Mouse (Mus musculus) stomach, postnatal 0 days (tissue): ENCODE measurements at regions not wholly inside any gene's neighbourhood (a gene's known extent, or its start where the extent isn't known, plus 50 kb on each side); places are given as distances from the start of the nearest gene placed in this dataset.

Source experiments
- ATAC-seq: fragments of 200-750 bp; cut with Nextera tagmentation; 2 replicates; pipeline ENCODE4 v1.8.0; 2017; ENCODE audit not compliant: low FRiP score, low TSS enrichment
- DNase-seq: peaks from one replicate; pipeline ENCODE4 v3.0.0-alpha.2; 2016; ENCODE audit warnings: low spot score
- H3K27ac ChIP-seq: fragments of 300-500 bp; sonication (generic); replicated peaks from 2 replicates; pipeline ENCODE4 v1.5.1; 2014; ENCODE audit warnings: mild to moderate bottlenecking, control low read depth
- H3K27me3 ChIP-seq: fragments of 300-500 bp; sonication (generic); 2 replicates; pipeline ENCODE4 v1.6.1; 2014; ENCODE audit warnings: low read length; ENCODE audit not compliant: control insufficient read depth, insufficient read depth
- H3K36me3 ChIP-seq: fragments of 300-500 bp; sonication (generic); 2 replicates; pipeline ENCODE4 v1.6.1; 2014; ENCODE audit warnings: low read length, mixed read lengths; ENCODE audit not compliant: control insufficient read depth, insufficient read depth
- H3K4me1 ChIP-seq: fragments of 300-500 bp; sonication (generic); replicated peaks from 2 replicates; pipeline ENCODE4 v1.6.1; 2014; ENCODE audit warnings: antibody characterized with exemption; ENCODE audit not compliant: control insufficient read depth, insufficient read depth
- H3K4me2 ChIP-seq: fragments of 300-500 bp; sonication (generic); replicated peaks from 2 replicates; pipeline ENCODE4 v1.6.1; 2014; ENCODE audit warnings: low read depth, mild to moderate bottlenecking, control low read depth, moderate library complexity
- H3K4me3 ChIP-seq: fragments of 300-500 bp; sonication (generic); 2 replicates; pipeline ENCODE4 v1.5.1; 2014; ENCODE audit warnings: low read depth, low read length, control low read depth
- H3K9ac ChIP-seq: fragments of 300-500 bp; sonication (generic); 2 replicates; pipeline ENCODE4 v1.6.1; 2014; ENCODE audit warnings: mild to moderate bottlenecking, low read length, control low read depth, mixed read lengths
- H3K9me3 ChIP-seq: fragments of 300-500 bp; sonication (generic); 2 replicates; pipeline ENCODE4 v1.6.1; 2016; ENCODE audit warnings: low read length; ENCODE audit not compliant: control insufficient read depth
- CTCF ChIP-seq: IDR thresholded peaks from 2 replicates; pipeline ENCODE4 v1.5.1; 2016; ENCODE audit warnings: antibody characterized with exemption, low read depth, mild to moderate bottlenecking, moderate library complexity
- EP300 ChIP-seq: optimal IDR thresholded peaks from 2 replicates; pipeline ENCODE3; 2016; ENCODE audit warnings: antibody characterized with exemption
- WGBS: fragments of 180-500 bp; shearing (Covaris S2); extraction: QIAGEN DNeasy Blood & Tissue Kit; methylation state at CpG from one replicate; pipeline ENCODE4 v1.1.7; 2014; 5-methylcytosine and 5-hydroxymethylcytosine counted together

GRCm38 (mm10) chr12:113257243-113257642 lies 71.5 kb downstream of the Tmem121 start:
- Histone ChIP-seq H3K4me3 (no peak overlapping the region), H3K9me3 (no peaks in the 10 kb centered on the region), H3K4me1 (no peaks in the 10 kb centered on the region), H3K9ac (no peak overlapping the region), H3K27me3 (no peaks in the 10 kb centered on the region), H3K27ac (no peak overlapping the region), H3K36me3 (no peaks in the 10 kb centered on the region), H3K4me2 (no peak overlapping the region)
- TF ChIP-seq EP300 = no peak
- no peak for TF ChIP-seq CTCF
- ATAC-seq = no peak
- 64% methylated on average over 2 of the region's 2 CpGs for WGBS
- DNase-seq = no peak

GRCm38 (mm10) chr12:113259476-113259875 lies 73.7 kb downstream of the Tmem121 start:
- H3K4me1 ChIP-seq = no peaks in the 10 kb centered on the region
- H3K27ac ChIP-seq = no peak overlapping the region
- H3K36me3 ChIP-seq = no peaks in the 10 kb centered on the region
- 75% methylated on average over 3 of the region's 3 CpGs for WGBS
- TF ChIP-seq EP300 = no peak
- TF ChIP-seq CTCF = no peak
- no peak overlapping the region for H3K9ac ChIP-seq
- no peak for DNase-seq
- no peaks in the 10 kb centered on the region for H3K27me3 ChIP-seq
- no peaks in the 10 kb centered on the region for H3K9me3 ChIP-seq
- H3K4me2 ChIP-seq = no peak overlapping the region
- H3K4me3 ChIP-seq = no peak overlapping the region
- no peak for ATAC-seq

DNA sequence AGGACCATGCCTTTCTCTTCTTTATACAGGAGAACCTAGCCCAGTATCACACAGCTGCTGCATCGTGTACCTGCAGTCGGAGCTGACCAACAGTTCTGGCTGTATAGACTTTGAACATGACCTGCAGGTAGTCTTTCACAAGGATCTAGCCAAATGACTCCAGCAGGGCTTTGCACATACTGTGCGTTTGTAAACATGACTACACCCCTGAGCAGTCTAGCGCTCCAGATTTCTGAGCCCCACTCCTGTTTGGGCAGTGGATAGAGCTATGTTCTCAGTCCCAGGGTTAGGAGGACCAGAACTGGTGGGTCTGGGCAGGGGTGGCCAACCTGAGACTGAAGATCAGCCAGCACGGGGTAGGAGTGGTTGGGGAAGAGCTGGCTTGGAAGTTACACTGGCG lies 74.6 kb downstream of the Tmem121 start:
- H3K36me3 ChIP-seq = no peaks in the 10 kb centered on the region
- no peak for DNase-seq
- no peak overlapping the region for H3K4me2 ChIP-seq
- no peak overlapping the region for H3K4me3 ChIP-seq
- no peak for ATAC-seq
- no peak overlapping the region for H3K9ac ChIP-seq
- no peak overlapping the region for H3K27ac ChIP-seq
- no peaks in the 10 kb centered on the region for H3K4me1 ChIP-seq
- WGBS = 79% methylated on average over 6 of the region's 6 CpGs
- no peaks in the 10 kb centered on the region for H3K27me3 ChIP-seq
- no peaks in the 10 kb centered on the region for H3K9me3 ChIP-seq
- TF ChIP-seq EP300 = no peak
- TF ChIP-seq CTCF = no peak

GRCm38 (mm10) chr12:113275934-113276333 lies 90.2 kb downstream of the Tmem121 start:
- Histone ChIP-seq H3K9ac (no peak overlapping the region), H3K27me3 (no peaks in the 10 kb centered on the region), H3K27ac (no peak overlapping the region), H3K9me3 (no peaks in the 10 kb centered on the region), H3K4me1 (no peaks in the 10 kb centered on the region), H3K4me2 (no peak overlapping the region), H3K36me3 (no peaks in the 10 kb centered on the region), H3K4me3 (no peak overlapping the region)
- TF ChIP-seq EP300 (no peak), CTCF (no peak)
- WGBS = 49% methylated on average over 2 of the region's 2 CpGs
- ATAC-seq = peak; percentile 39
- no peak for DNase-seq

- Histone ChIP-seq H3K9ac (no peak overlapping the region), H3K36me3 (no peaks in the 10 kb centered on the region), H3K4me3 (no peak overlapping the region), H3K4me2 (no peak overlapping the region), H3K9me3 (no peaks in the 10 kb centered on the region), H3K4me1 (no peaks in the 10 kb centered on the region), H3K27ac (no peak overlapping the region), H3K27me3 (no peaks in the 10 kb centered on the region)
- DNase-seq (no peak), ATAC-seq (peak; percentile 38)
- TF ChIP-seq EP300 (no peak), CTCF (no peak)
- 53% methylated on average over 1 of the region's 1 CpGs for WGBS
Measured at GRCm38 (mm10) chr12:113276355-113276942, 90.7 kb downstream of the Tmem121 start.

- no peaks in the 10 kb centered on the region for H3K27me3 ChIP-seq
- no peaks in the 10 kb centered on the region for H3K36me3 ChIP-seq
- no peak for DNase-seq
- TF ChIP-seq CTCF (no peak), EP300 (no peak)
- 80% methylated on average over 5 of the region's 5 CpGs for WGBS
- no peaks in the 10 kb centered on the region for H3K4me1 ChIP-seq
- no peak for ATAC-seq
- H3K27ac ChIP-seq = no peak overlapping the region
- no peak overlapping the region for H3K4me2 ChIP-seq
- H3K9ac ChIP-seq = no peak overlapping the region
- H3K9me3 ChIP-seq = no peaks in the 10 kb centered on the region
- no peak overlapping the region for H3K4me3 ChIP-seq
Measured at GRCm38 (mm10) chr12:113277741-113278140, 92.0 kb downstream of the Tmem121 start.
